Mouse (Mus musculus) MEL (cell line): ENCODE data around the gene Gpatch3. TPM values are rescaled to one million over a fixed set of nuclear protein-coding genes. Genes with fewer than 3 reads are reported as not detected.

ENCODE experiments used
- DNase-seq: peaks from one replicate; pipeline ENCODE4 v3.0.0; 2011; ENCODE audit warnings: low read depth, low spot score
- H3K27ac ChIP-seq: 2 replicates; pipeline ENCODE4 v1.5.1; 2012; ENCODE audit warnings: low read depth, mild to moderate bottlenecking, control low read depth, low read length, moderate library complexity; ENCODE audit not compliant: control insufficient read depth
- H3K27me3 ChIP-seq, 2 experiments: fragments of 150-350 bp in 1 of 2; sonication (generic) in 1 of 2; 2 replicates each; pipeline ENCODE4 v1.6.1; 2012; ENCODE audit warnings: low read length in 2 of 2, mild to moderate bottlenecking in 2 of 2, improper control_type of control experiment in 1 of 2, moderate library complexity in 1 of 2; ENCODE audit not compliant: insufficient read depth in 2 of 2, control insufficient read depth in 1 of 2
- H3K36me3 ChIP-seq, 2 experiments: 2 replicates each; pipeline ENCODE4 v1.6.1; 2012 to 2014; ENCODE audit warnings: low read length in 2 of 2, improper control_type of control experiment in 1 of 2, inconsistent platforms in 1 of 2, mild to moderate bottlenecking in 1 of 2; ENCODE audit not compliant: insufficient read depth in 2 of 2, control insufficient read depth in 1 of 2
- H3K4me1 ChIP-seq, 2 experiments: fragments of 150-350 bp in 1 of 2; sonication (generic) in 1 of 2; 2 replicates each; pipeline ENCODE4 v1.6.1; 2012; ENCODE audit warnings: low read length in 2 of 2, improper control_type of control experiment in 1 of 2, mild to moderate bottlenecking in 1 of 2; ENCODE audit not compliant: insufficient read depth in 2 of 2, control insufficient read depth in 1 of 2
- H3K4me3 ChIP-seq, 2 experiments: fragments of 150-350 bp in 1 of 2; sonication (generic) in 1 of 2; 2 replicates each; pipeline ENCODE4 v1.5.1; 2012; ENCODE audit warnings: low read depth in 2 of 2, low read length in 2 of 2, mild to moderate bottlenecking in 2 of 2, moderate library complexity in 2 of 2, control low read depth in 1 of 2, improper control_type of control experiment in 1 of 2; ENCODE audit not compliant: control insufficient read depth in 1 of 2, insufficient read depth in 1 of 2
- H3K79me2 ChIP-seq: 2 replicates; pipeline ENCODE4 v1.6.1; 2012; ENCODE audit warnings: mild to moderate bottlenecking, low read length, moderate library complexity; ENCODE audit not compliant: control insufficient read depth, poor library complexity, insufficient read depth
- H3K9ac ChIP-seq: 2 replicates; pipeline ENCODE4 v1.6.1; 2012; ENCODE audit warnings: low read depth, mild to moderate bottlenecking, control low read depth, low read length, moderate library complexity; ENCODE audit not compliant: control insufficient read depth, poor library complexity, severe bottlenecking
- H3K9me3 ChIP-seq: fragments of 150-350 bp; sonication (generic); replicated peaks from 2 replicates; pipeline ENCODE4 v1.6.1; 2012; ENCODE audit warnings: mild to moderate bottlenecking, low read length, improper control_type of control experiment, moderate library complexity; ENCODE audit not compliant: insufficient read depth
- BHLHE40 ChIP-seq: IDR thresholded peaks from 2 replicates; pipeline ENCODE4 v1.6.1; 2012; ENCODE audit warnings: low read depth, mild to moderate bottlenecking, inconsistent platforms, low read length, improper control_type of control experiment, borderline replicate concordance
- CHD1 ChIP-seq: IDR thresholded peaks from 2 replicates; pipeline ENCODE4 v1.6.1; 2012; ENCODE audit warnings: low read depth, mild to moderate bottlenecking, inconsistent platforms, low read length, improper control_type of control experiment
- CHD2 ChIP-seq: IDR thresholded peaks from 2 replicates; pipeline ENCODE4 v1.6.1; 2011; ENCODE audit warnings: low read length, improper control_type of control experiment
- CTCF ChIP-seq, 3 experiments: IDR thresholded peaks in 2 of 3; conservative IDR thresholded peaks in 1 of 3; 2 replicates each; pipeline ENCODE4 v1.5.1; 2011 to 2012; ENCODE audit warnings: low read length in 3 of 3, low read depth in 2 of 3, mild to moderate bottlenecking in 2 of 3, improper control_type of control experiment in 1 of 3, inconsistent platforms in 1 of 3, mixed read lengths in 1 of 3, moderate library complexity in 1 of 3; ENCODE audit not compliant: control insufficient read depth in 1 of 3, insufficient read depth in 1 of 3, poor library complexity in 1 of 3, severe bottlenecking in 1 of 3
- E2F4 ChIP-seq: IDR thresholded peaks from 2 replicates; pipeline ENCODE4 v1.6.1; 2011; ENCODE audit warnings: low read depth, low read length, improper control_type of control experiment, borderline replicate concordance
- ELF1 ChIP-seq: IDR thresholded peaks from 2 replicates; pipeline ENCODE4 v1.6.1; 2014; ENCODE audit warnings: low read depth, mild to moderate bottlenecking, inconsistent platforms, low read length, improper control_type of control experiment, moderate library complexity
- ETS1 ChIP-seq: IDR thresholded peaks from 2 replicates; pipeline ENCODE4 v1.6.1; 2012; ENCODE audit warnings: low read depth, mild to moderate bottlenecking, inconsistent platforms, low read length, improper control_type of control experiment, moderate library complexity
- GATA1 ChIP-seq: IDR thresholded peaks from 2 replicates; pipeline ENCODE4 v1.6.1; 2011; ENCODE audit warnings: low read depth, low read length, improper control_type of control experiment
- HCFC1 ChIP-seq: IDR thresholded peaks from 2 replicates; pipeline ENCODE4 v1.6.1; 2012; ENCODE audit warnings: low read depth, mild to moderate bottlenecking, inconsistent platforms, low read length, improper control_type of control experiment, moderate library complexity
- JUND ChIP-seq: IDR thresholded peaks from 2 replicates; pipeline ENCODE4 v1.6.1; 2011; ENCODE audit warnings: low read depth, mild to moderate bottlenecking, improper control_type of control experiment, low read length
- KAT2A ChIP-seq: conservative IDR thresholded peaks from 2 replicates; pipeline ENCODE4 v1.6.1; 2012; ENCODE audit warnings: low read depth, low read length, improper control_type of control experiment, inconsistent platforms
- MAX ChIP-seq: IDR thresholded peaks from 2 replicates; pipeline ENCODE4 v1.6.1; 2011; ENCODE audit warnings: low read length, improper control_type of control experiment
- MAZ ChIP-seq: IDR thresholded peaks from 2 replicates; pipeline ENCODE4 v1.6.1; 2012; ENCODE audit warnings: low read depth, mild to moderate bottlenecking, inconsistent platforms, low read length, improper control_type of control experiment
- MEF2A ChIP-seq: IDR thresholded peaks from 2 replicates; pipeline ENCODE4 v1.6.1; 2014; ENCODE audit warnings: low read depth, mild to moderate bottlenecking, inconsistent platforms, low read length, improper control_type of control experiment; ENCODE audit not compliant: poor library complexity, insufficient replicate concordance, severe bottlenecking; ENCODE audit errors: extremely low read depth
- MXI1 ChIP-seq: IDR thresholded peaks from 2 replicates; pipeline ENCODE4 v1.6.1; 2011; ENCODE audit warnings: mild to moderate bottlenecking, low read depth, low read length, improper control_type of control experiment
- MYB ChIP-seq: IDR thresholded peaks from 2 replicates; pipeline ENCODE4 v1.6.1; 2011; ENCODE audit warnings: mild to moderate bottlenecking, low read depth, low read length, improper control_type of control experiment
- MYC ChIP-seq: IDR thresholded peaks from 2 replicates; pipeline ENCODE4 v1.6.1; 2011; ENCODE audit warnings: low read depth, mild to moderate bottlenecking, low read length, improper control_type of control experiment, moderate library complexity
- NELFE ChIP-seq: IDR thresholded peaks from 2 replicates; pipeline ENCODE4 v1.6.1; 2011; ENCODE audit warnings: low read depth, low read length, improper control_type of control experiment
- NRF1 ChIP-seq: IDR thresholded peaks from 2 replicates; pipeline ENCODE4 v1.6.1; 2014; ENCODE audit warnings: low read depth, mild to moderate bottlenecking, inconsistent platforms, low read length, improper control_type of control experiment, moderate library complexity; ENCODE audit not compliant: poor library complexity, insufficient read depth, severe bottlenecking
- POLR2A ChIP-seq, 2 experiments: IDR thresholded peaks; 2 replicates each; pipeline ENCODE4 v1.6.1; 2011 to 2012; ENCODE audit warnings: low read length in 2 of 2, mild to moderate bottlenecking in 2 of 2, control low read depth in 1 of 2, improper control_type of control experiment in 1 of 2, low read depth in 1 of 2, moderate library complexity in 1 of 2; ENCODE audit not compliant: control insufficient read depth in 1 of 2, insufficient read depth in 1 of 2, poor library complexity in 1 of 2
- POLR2AphosphoS2 ChIP-seq: IDR thresholded peaks from 2 replicates; pipeline ENCODE4 v1.6.1; 2011; ENCODE audit warnings: low read length, improper control_type of control experiment
- POLR2AphosphoS5 ChIP-seq: IDR thresholded peaks from 2 replicates; pipeline ENCODE4 v1.6.1; 2012; ENCODE audit warnings: low read depth, borderline replicate concordance, mild to moderate bottlenecking, inconsistent platforms, low read length, moderate library complexity, mixed read lengths
- SIN3A ChIP-seq: IDR thresholded peaks from 2 replicates; pipeline ENCODE4 v1.6.1; 2012; ENCODE audit warnings: low read length, improper control_type of control experiment, inconsistent platforms
- SMC3 ChIP-seq: IDR thresholded peaks from 2 replicates; pipeline ENCODE4 v1.6.1; 2011; ENCODE audit warnings: low read depth, low read length, improper control_type of control experiment
- TAL1 ChIP-seq: IDR thresholded peaks from 2 replicates; pipeline ENCODE4 v1.6.1; 2012; ENCODE audit warnings: mild to moderate bottlenecking, inconsistent platforms, low read length, moderate library complexity, mixed read lengths
- TBP ChIP-seq: IDR thresholded peaks from 2 replicates; pipeline ENCODE4 v1.8.0; 2011; ENCODE audit warnings: low read depth, low read length, improper control_type of control experiment
- TCF12 ChIP-seq: IDR thresholded peaks from 2 replicates; pipeline ENCODE4 v1.6.1; 2014; ENCODE audit warnings: low read depth, mild to moderate bottlenecking, inconsistent platforms, low read length, improper control_type of control experiment, moderate library complexity
- UBTF ChIP-seq: IDR thresholded peaks from 2 replicates; pipeline ENCODE4 v1.6.1; 2012; ENCODE audit warnings: low read depth, mild to moderate bottlenecking, inconsistent platforms, low read length, improper control_type of control experiment, moderate library complexity, borderline replicate concordance; ENCODE audit not compliant: insufficient read depth
- USF1 ChIP-seq: IDR thresholded peaks from 2 replicates; pipeline ENCODE4 v1.6.1; 2014; ENCODE audit warnings: low read depth, mild to moderate bottlenecking, inconsistent platforms, low read length, improper control_type of control experiment, moderate library complexity
- ZC3H11A ChIP-seq: IDR thresholded peaks from 2 replicates; pipeline ENCODE4 v1.6.1; 2012; ENCODE audit warnings: low read depth, mild to moderate bottlenecking, inconsistent platforms, low read length, improper control_type of control experiment
- ZKSCAN1 ChIP-seq: IDR thresholded peaks from 2 replicates; pipeline ENCODE4 v1.6.1; 2012; ENCODE audit warnings: low read depth, mild to moderate bottlenecking, inconsistent platforms, low read length, improper control_type of control experiment, moderate library complexity
- ZMIZ1 ChIP-seq: IDR thresholded peaks from 2 replicates; pipeline ENCODE4 v1.6.1; 2012; ENCODE audit warnings: low read depth, mild to moderate bottlenecking, inconsistent platforms, low read length, improper control_type of control experiment, moderate library complexity
- polyA plus RNA-seq, 2 experiments: library from polyadenylated mRNA; stranded (reverse) in 1 of 2; unstranded in 1 of 2; fragments of >175 nt in 1 of 2; fragments of >200 nt in 1 of 2; gene quantifications; 2 replicates each; pipeline versions ENCODE4 v1.2.1 to v1.2.4; 2012; ENCODE audit warnings: low replicate concordance in 2 of 2, low read depth in 1 of 2; ENCODE audit not compliant: insufficient read length in 2 of 2, insufficient read depth in 1 of 2, missing spikeins in 1 of 2
- total RNA-seq: library from RNA; depleted of rRNA; stranded (reverse); fragments of 300-350 nt; gene quantifications from 2 replicates; pipeline ENCODE4 v1.2.3, GENCODE M21; 2012

Gpatch3 gene
- total and polyA plus RNA-seq, 3 experiments = 9.8 to 16.5 TPM; not detected in 1

DNA sequence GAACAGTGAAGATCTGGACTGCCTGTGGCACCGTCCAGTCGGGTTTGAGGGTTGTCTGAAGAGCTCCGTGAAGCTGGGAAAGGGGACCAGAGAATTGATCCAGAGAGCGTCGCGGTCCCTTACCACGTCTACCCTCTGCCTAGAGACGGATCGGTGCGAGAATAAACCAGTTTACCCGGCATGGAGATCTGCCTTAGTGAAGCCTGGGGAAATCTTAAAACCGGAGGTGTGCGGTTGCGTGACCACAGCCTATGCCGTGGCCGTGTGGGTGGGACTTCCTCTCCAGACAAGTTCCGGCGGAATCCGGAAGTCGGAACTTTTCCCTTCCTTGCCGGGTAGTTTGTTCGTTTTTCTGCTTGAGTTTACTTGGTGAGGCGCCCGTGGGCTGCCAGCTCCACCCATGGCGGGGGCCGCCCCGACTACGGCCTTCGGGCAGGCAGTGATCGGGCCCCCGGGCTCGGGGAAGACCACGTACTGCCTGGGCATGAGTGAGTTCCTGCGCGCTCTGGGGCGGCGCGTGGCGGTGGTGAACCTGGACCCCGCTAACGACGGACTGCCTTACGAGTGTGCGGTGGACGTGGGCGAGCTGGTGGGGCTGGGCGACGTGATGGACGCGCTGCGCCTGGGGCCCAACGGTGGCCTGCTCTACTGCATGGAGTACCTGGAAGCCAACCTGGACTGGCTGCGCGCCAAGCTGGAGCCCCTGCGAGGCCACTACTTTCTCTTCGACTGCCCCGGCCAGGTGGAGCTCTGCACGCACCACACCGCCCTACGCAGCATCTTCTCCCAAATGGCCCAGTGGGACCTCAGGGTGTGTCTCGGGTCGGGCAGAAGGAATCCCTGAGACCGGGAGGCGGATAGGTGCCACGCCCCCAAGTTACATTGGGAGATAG is 9.8 kb downstream of the Gpatch3 start, which contains the start of gene Gpn2:
Gene Gpn2 (plus strand): TSS at position 304 of the 893 bp plus-strand sequence.
- H3K27ac ChIP-seq = peak within 1 kb of the TSS; percentile 81
- TF ChIP-seq ETS1 (no peak), MXI1 (peak; percentile 69), CTCF (IDR thresholded peaks at IDR 0.05 in 2 of 3, conservative IDR thresholded peaks at IDR 0.05 in 1 of 3; ENCODE audit: control insufficient read depth in 1 of 3, insufficient read depth in 1 of 3, low read depth in 2 of 3, low read length in 3 of 3, poor library complexity in 1 of 3, severe bottlenecking in 1 of 3) (no peak), GATA1 (no peak), CHD1 (no peak), CHD2 (no peak), E2F4 (no peak), NELFE (peak; percentile 73), MAX (peak; percentile 43), ELF1 (peak; percentile 95), UBTF (no peak), MEF2A (no peak), TBP (peak; percentile 76), MYC (peak; percentile 54; the same call in 1 of the 2 replicates), POLR2A (IDR thresholded peaks at IDR 0.05; ENCODE audit: control insufficient read depth in 1 of 2, insufficient read depth in 1 of 2, low read depth in 1 of 2, low read length in 2 of 2, poor library complexity in 1 of 2) (peak; percentile 65 to 89; a peak in 3 of 4 replicates), KAT2A (peak; percentile 58; the same call in 1 of the 2 replicates), MYB (0 out of 2 replicates have a peak, but pooled peaks have one; percentile 38), ZKSCAN1 (no peak), SIN3A (peak; percentile 94), ZMIZ1 (peak; percentile 75; the same call in 1 of the 2 replicates), TCF12 (peak; percentile 28; the same call in 1 of the 2 replicates), ZC3H11A (no peak), MAZ (no peak), POLR2AphosphoS5 (no peak), TAL1 (no peak), POLR2AphosphoS2 (peak; percentile 80), JUND (no peak), SMC3 (no peak), USF1 (peak; percentile 28; the same call in 1 of the 2 replicates), BHLHE40 (no peak), HCFC1 (peak; percentile 89), NRF1 (peak; percentile 65)
- TF ChIP-seq, all 39 proteins: peak for 16
- Histone ChIP-seq H3K36me3 (peaks cover 0 to 3% of the 10 kb centered on the region in 2 experiments; a peak in 2 of 4 replicates), H3K4me1 (peaks cover 0 to 6% of the 10 kb centered on the region in 2 experiments; a peak in 2 of 4 replicates), H3K79me2 (peaks cover 7% of the 10 kb centered on the region; the same call in 1 of the 2 replicates), H3K9ac (peak within 1 kb of the TSS; percentile 85), H3K9me3 (no peaks in the 10 kb centered on the region), H3K4me3 (peak within 1 kb of the TSS; percentile 86 to 95), H3K27me3 (no peaks in the 10 kb centered on the region)
- DNase-seq = peak; percentile 96
